Mouse (Mus musculus) left cerebral cortex, postnatal 25 days (tissue): Measurements from ENCODE around the gene Grik3. TPM values are rescaled to one million over a fixed set of nuclear protein-coding genes. Genes with fewer than 3 reads are reported as not detected.

ENCODE experiments used
- DNase-seq, 2 experiments: peaks; one replicate each; pipeline ENCODE4 v3.0.0; 2022; ENCODE audit warnings: low spot score in 2 of 2, mixed read lengths in 1 of 2
- intact Hi-C: fragments of 180-260 bp; cut with DNase I; formaldehyde crosslinking; loops from one replicate; pipeline ENCODE4 v1.15.1; 2025
- microRNA-seq, 2 experiments: library from miRNA; unstranded; fragments of <30 nt; microRNA quantifications; one replicate each; pipeline ENCODE4 v1.2.0; 2022
- total RNA-seq, 2 experiments: library from RNA; stranded (reverse); gene quantifications; 2 replicates each; pipeline ENCODE4 v1.2.3; 2021

Grik3 gene
- total RNA-seq, 2 experiments from 2014 or later = 43.1 to 43.4 TPM

DNA sequence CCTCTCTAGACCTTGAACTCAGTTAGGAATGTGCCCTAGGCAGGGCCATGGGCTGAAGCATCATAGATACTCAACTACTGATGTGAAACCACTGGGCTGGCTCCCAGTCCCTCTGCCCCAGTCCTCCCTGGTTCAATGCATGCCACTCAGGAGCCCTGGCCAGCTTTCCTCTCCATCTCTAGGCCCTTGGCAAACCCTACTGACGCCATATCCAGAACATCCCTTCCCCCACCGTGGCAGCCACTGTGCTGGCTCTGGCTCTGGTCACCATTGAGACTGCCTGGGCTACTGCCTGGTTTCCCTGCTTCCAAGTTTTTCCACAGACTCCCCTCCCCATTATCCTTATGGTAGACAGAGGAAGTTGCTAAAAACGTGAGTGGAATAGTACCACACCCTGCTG lies 255.4 kb downstream of the Grik3 start:
- DNase-seq = no peak
- intact Hi-C loops = no loop called here

DNA sequence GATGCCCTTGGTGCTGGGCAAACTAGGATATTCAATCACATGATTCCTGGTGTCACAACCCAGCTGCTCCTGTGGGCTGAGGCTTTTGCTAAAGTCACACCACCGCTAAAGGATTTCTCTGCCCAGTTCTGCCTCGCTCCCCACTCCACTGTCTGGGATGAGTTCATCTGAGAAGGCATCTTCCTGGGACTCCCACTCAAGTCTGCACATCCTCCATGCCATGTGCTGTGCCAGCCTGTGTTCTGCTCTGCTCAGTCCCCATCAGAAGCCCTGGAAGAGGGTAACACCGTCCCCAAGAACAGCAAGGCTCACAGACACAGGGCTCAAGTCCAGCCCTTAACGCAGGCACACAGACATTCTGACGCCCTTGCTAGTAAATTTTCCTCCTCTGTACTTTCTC lies 265.9 kb downstream of the Grik3 start:
- DNase-seq = peak in 1 of 2 experiments; percentile 35
- intact Hi-C loops = no loop called here

DNA sequence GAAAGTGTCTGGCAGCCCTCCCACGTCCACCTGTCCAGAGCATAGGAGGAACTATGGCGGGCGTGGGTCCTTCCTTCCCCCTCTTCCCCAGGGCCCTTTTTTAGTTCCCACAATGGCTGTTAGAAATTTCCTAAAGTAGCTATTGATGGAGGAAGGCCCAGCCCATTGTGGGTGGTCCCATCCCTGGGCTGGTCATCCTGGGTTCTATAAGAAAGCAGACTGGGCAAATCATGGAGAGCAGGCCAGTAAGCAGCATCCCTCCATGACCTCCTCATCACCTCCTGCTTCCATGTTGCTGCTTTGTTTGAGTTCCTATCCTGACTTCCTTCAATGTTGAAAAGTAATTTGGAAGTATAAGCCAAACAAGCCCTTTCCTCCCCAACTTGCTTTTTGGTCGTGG lies 269.8 kb downstream of the Grik3 start:
- DNase-seq = no peak
- intact Hi-C loops = no loop called here

DNA sequence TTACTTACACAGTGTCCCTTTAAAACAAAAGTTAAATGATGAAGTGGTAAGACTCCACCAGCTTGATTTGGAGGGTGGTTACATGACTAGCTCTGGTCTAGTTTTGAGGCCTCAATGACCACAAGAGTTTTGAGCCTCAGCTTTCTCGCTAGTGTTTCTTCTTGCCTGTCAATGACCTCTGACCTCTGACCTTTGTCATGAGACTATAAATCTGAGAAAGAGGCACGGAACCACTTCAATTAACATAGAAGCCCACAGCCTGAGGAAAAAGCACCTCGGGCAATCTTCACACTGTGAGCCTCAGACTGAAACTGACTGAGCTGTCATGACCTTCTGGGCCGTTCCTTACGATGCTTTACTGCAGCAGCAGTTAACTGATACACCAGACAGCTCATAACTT lies 272.6 kb downstream of the Grik3 start:
- DNase-seq = no peak
- intact Hi-C loops = no loop called here

Small RNA genes lying within 50 kb of the gene (microRNA-seq; reads per million reads assigned to microRNA genes)
- gene Mir692-2 = 0 reads per million in 2 experiments
